Mouse (Mus musculus) ES-Bruce4 (cell line): ENCODE results near the gene Mroh3. TPM values are rescaled to one million over a fixed set of nuclear protein-coding genes. Genes with fewer than 3 reads are reported as not detected.
A peak's percentile ranks its signal among the peaks of the same experiment; 100 is the strongest.

ENCODE experiments used
- H3K27ac ChIP-seq: 2 replicates; pipeline ENCODE4 v1.5.1; 2012; ENCODE audit warnings: low read length, inconsistent platforms; ENCODE audit not compliant: insufficient read depth
- H3K27me3 ChIP-seq: 2 replicates; pipeline ENCODE4 v1.6.1; 2012; ENCODE audit warnings: mild to moderate bottlenecking, low read length, inconsistent platforms; ENCODE audit not compliant: control insufficient read depth, poor library complexity, insufficient read depth, severe bottlenecking
- H3K36me3 ChIP-seq: 2 replicates; pipeline ENCODE4 v1.6.1; 2012; ENCODE audit warnings: inconsistent platforms, mild to moderate bottlenecking, low read length, moderate library complexity; ENCODE audit not compliant: control insufficient read depth, poor library complexity, insufficient read depth, severe bottlenecking
- H3K4me1 ChIP-seq: one replicate; pipeline ENCODE4 v1.8.1; 2011; ENCODE audit warnings: low read length; ENCODE audit not compliant: control insufficient read depth, insufficient read depth
- H3K4me3 ChIP-seq: 2 replicates; pipeline ENCODE4 v1.5.1; 2011; ENCODE audit warnings: low read depth, mild to moderate bottlenecking, low read length
- H3K9ac ChIP-seq: 2 replicates; pipeline ENCODE4 v1.6.1; 2012; ENCODE audit warnings: low read depth, mild to moderate bottlenecking, inconsistent platforms; ENCODE audit not compliant: poor library complexity, severe bottlenecking
- H3K9me3 ChIP-seq: replicated peaks from 2 replicates; pipeline ENCODE4 v1.6.1; 2012; ENCODE audit warnings: mild to moderate bottlenecking, low read length, inconsistent platforms; ENCODE audit not compliant: control insufficient read depth, poor library complexity, insufficient read depth, severe bottlenecking
- CTCF ChIP-seq: IDR thresholded peaks from one replicate; pipeline ENCODE4 v1.8.1; 2011; ENCODE audit warnings: low read depth, low read length
- EP300 ChIP-seq: IDR thresholded peaks from 2 replicates; pipeline ENCODE4 v1.6.1; 2011; ENCODE audit warnings: low read depth, low read length; ENCODE audit not compliant: insufficient read depth
- POLR2A ChIP-seq: IDR thresholded peaks from one replicate; pipeline ENCODE4 v1.8.1; 2011; ENCODE audit warnings: low read length; ENCODE audit not compliant: insufficient read depth
- polyA plus RNA-seq: library from polyadenylated mRNA; stranded (reverse); fragments of >200 nt; gene quantifications from 2 replicates; pipeline ENCODE4 v1.2.4, GENCODE M21; 2011; ENCODE audit warnings: low read depth; ENCODE audit not compliant: missing spikeins, insufficient read depth, insufficient read length

The Mroh3 gene
- polyA plus RNA-seq, 1 experiment, result 1.3 TPM

DNA sequence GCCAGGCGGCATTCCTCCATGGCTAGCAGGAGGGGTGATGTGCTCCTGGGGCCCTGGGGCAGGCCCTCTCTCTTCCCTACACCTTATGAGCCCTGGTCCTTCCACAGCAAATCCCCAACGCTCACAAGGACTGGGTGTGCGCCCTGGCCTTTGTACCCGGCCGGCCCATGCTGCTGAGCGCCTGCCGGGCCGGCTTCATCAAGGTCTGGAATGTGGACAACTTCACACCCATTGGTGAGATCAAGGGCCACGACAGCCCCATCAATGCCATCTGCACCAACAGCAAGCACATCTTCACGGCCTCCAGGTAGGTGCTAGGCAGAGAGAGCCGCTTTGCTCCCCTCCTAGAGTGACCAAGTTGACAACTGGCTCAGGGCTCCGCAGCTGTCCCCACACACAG is 39.9 kb downstream of the Mroh3 start:
- TF ChIP-seq EP300 (no peak), POLR2A (no peak), CTCF (no peak)
- H3K4me3 ChIP-seq, result no peak overlapping the region
- no peaks in the 10 kb centered on the region for H3K27me3 ChIP-seq
- no peaks in the 10 kb centered on the region for H3K9me3 ChIP-seq
- no peaks in the 10 kb centered on the region for H3K36me3 ChIP-seq
- H3K4me1 ChIP-seq, result peaks cover 8% of the 10 kb centered on the region
- no peak overlapping the region for H3K27ac ChIP-seq
- no peak overlapping the region for H3K9ac ChIP-seq

- Histone ChIP-seq H3K27ac (no peak overlapping the region), H3K9me3 (no peaks in the 10 kb centered on the region), H3K27me3 (no peaks in the 10 kb centered on the region), H3K4me3 (no peak overlapping the region), H3K36me3 (no peaks in the 10 kb centered on the region), H3K9ac (no peak overlapping the region), H3K4me1 (peaks cover 8% of the 10 kb centered on the region)
- no peak for TF ChIP-seq POLR2A
- peak; percentile 41; the same call in 1 of the 2 replicates for TF ChIP-seq EP300
- TF ChIP-seq CTCF, result peak; percentile 96
These were observed 42.5 kb downstream of the Mroh3 start for GRCm38 (mm10) chr1:136170109-136170508.

- Histone ChIP-seq H3K4me1 (no peaks in the 10 kb centered on the region), H3K27ac (no peak overlapping the region), H3K36me3 (no peaks in the 10 kb centered on the region), H3K4me3 (no peak overlapping the region), H3K9ac (no peak overlapping the region), H3K9me3 (no peaks in the 10 kb centered on the region), H3K27me3 (no peaks in the 10 kb centered on the region)
- TF ChIP-seq EP300 (no peak), POLR2A (no peak), CTCF (peak; percentile 24)
These were observed 45.0 kb downstream of the Mroh3 start for GRCm38 (mm10) chr1:136167657-136168056.

- no peak for TF ChIP-seq POLR2A
- TF ChIP-seq CTCF, result no peak
- no peak for TF ChIP-seq EP300
- Histone ChIP-seq H3K27me3 (no peaks in the 10 kb centered on the region), H3K27ac (no peak overlapping the region), H3K9ac (no peak overlapping the region), H3K36me3 (no peaks in the 10 kb centered on the region), H3K9me3 (no peaks in the 10 kb centered on the region), H3K4me1 (no peaks in the 10 kb centered on the region), H3K4me3 (no peak overlapping the region)
These were observed 47.2 kb downstream of the Mroh3 start for GRCm38 (mm10) chr1:136165436-136165835.

DNA sequence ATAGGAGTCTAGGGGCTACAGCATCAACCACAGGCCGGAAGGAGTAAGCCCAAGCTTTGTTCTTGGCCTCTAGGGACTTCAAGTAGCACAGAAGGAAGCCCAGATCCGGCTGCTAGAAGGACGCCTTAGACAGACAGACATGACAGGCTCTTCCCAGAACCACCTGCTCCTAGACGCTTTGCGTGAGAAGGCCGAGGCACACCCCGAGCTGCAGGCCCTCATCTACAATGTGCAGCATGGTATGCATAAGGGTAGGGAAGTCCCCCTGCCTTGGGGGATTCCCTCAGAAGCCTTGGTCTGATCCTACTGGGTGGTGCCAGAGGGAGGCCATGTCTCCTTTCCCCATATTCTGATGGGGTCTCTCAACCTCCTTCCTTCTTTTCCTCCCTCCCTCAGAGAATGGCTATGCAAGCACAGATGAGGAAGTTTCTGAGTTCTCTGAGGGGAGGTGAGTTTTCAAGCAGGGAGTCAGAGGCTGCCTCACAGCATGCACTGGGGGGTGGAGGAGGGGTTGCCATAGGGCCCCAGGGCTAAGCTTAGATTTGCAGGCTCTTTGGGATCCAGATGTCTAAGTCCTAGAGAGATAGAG is 51.2 kb downstream of the Mroh3 start:
- H3K36me3 ChIP-seq, result no peaks in the 10 kb centered on the region
- H3K4me3 ChIP-seq, result no peak overlapping the region
- H3K27ac ChIP-seq, result no peak overlapping the region
- no peak for TF ChIP-seq EP300
- no peak for TF ChIP-seq POLR2A
- TF ChIP-seq CTCF, result no peak
- H3K9ac ChIP-seq, result no peak overlapping the region
- no peaks in the 10 kb centered on the region for H3K27me3 ChIP-seq
- H3K4me1 ChIP-seq, result no peaks in the 10 kb centered on the region
- no peaks in the 10 kb centered on the region for H3K9me3 ChIP-seq

GRCm38 (mm10) chr1:136160930-136161329 is 51.7 kb downstream of the Mroh3 start:
- TF ChIP-seq EP300 (no peak), CTCF (no peak), POLR2A (no peak)
- no peak overlapping the region for H3K27ac ChIP-seq
- no peaks in the 10 kb centered on the region for H3K27me3 ChIP-seq
- H3K4me3 ChIP-seq, result no peak overlapping the region
- no peaks in the 10 kb centered on the region for H3K36me3 ChIP-seq
- H3K9ac ChIP-seq, result no peak overlapping the region
- no peaks in the 10 kb centered on the region for H3K4me1 ChIP-seq
- no peaks in the 10 kb centered on the region for H3K9me3 ChIP-seq
